Mouse (Mus musculus): ENCODE measurements around the gene Pex14. TPM values are rescaled to one million over a fixed set of nuclear protein-coding genes. Genes with fewer than 3 reads are reported as not detected.

The Pex14 gene
- polyA plus RNA-seq, 1 experiment from 2014 or later, result 64.3 TPM

GRCm38 (mm10) chr4:148941321-148941720, 158.4 kb downstream of the Pex14 start:
- Histone ChIP-seq H3K27me3 (replicated peaks; ENCODE audit: control insufficient read depth, insufficient read depth, low read length) (no peaks in the 10 kb centered on the region), H3K36me3 (ENCODE audit: control insufficient read depth, insufficient read depth, low read length) (no peaks in the 10 kb centered on the region), H3K27ac (ENCODE audit: low read length) (peak overlapping the region; percentile 38; the same call in 1 of the 2 replicates), H3K9ac (ENCODE audit: low read depth, low read length) (peak overlapping the region; percentile 59), H3K4me2 (ENCODE audit: low read depth, low read length) (peak overlapping the region; percentile 52), H3K4me3 (ENCODE audit: low read length) (0 out of 2 replicates have a peak overlapping the region, but pooled peaks have one; percentile 29), H3K4me1 (ENCODE audit: control insufficient read depth, insufficient read depth, low read length) (peaks cover 18% of the 10 kb centered on the region), H3K9me3 (ENCODE audit: control insufficient read depth, low read length) (no peaks in the 10 kb centered on the region)
- 44% methylated on average over 11 of the region's 11 CpGs for WGBS
- peak; percentile 8; the same call in 1 of the 2 replicates for ATAC-seq

DNA sequence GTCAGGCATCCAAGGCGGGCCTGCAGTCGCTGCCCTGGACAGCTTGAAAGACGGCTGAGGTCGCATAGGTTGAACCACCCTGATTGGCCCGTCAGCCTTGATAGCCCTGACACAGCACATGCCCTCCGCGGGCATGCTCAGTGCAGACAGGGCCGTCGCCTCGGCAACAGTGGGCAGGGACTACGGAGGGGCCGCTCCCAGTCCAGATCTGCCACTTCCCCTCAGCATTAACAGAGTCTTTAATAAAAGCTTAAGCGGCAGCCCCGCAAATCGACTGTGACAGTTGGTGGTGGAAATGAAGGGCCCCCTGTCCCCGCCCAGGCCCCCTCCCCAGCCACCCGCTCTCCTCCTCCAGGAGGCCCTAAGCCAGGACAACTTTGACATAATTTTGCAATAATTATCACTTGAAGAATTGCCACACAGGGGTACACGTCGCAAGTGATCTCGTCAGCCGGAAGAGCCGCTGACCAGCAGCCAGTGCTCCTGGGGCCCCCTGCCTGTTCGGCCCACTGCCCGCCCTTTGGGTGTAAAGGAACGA, 158.9 kb downstream of the Pex14 start:
- H3K9me3 ChIP-seq (ENCODE audit: control insufficient read depth, low read length), result no peaks in the 10 kb centered on the region
- peak overlapping the region; percentile 52 for H3K4me2 ChIP-seq (ENCODE audit: low read depth, low read length)
- peaks cover 20% of the 10 kb centered on the region for H3K4me1 ChIP-seq (ENCODE audit: control insufficient read depth, insufficient read depth, low read length)
- H3K36me3 ChIP-seq (ENCODE audit: control insufficient read depth, insufficient read depth, low read length), result no peaks in the 10 kb centered on the region
- peak overlapping the region; percentile 48 for H3K27ac ChIP-seq (ENCODE audit: low read length)
- WGBS, result 10% methylated on average over 25 of the region's 25 CpGs
- peak; percentile 95 for ATAC-seq
- H3K9ac ChIP-seq (ENCODE audit: low read depth, low read length), result peak overlapping the region; percentile 59
- no peaks in the 10 kb centered on the region for H3K27me3 ChIP-seq (replicated peaks; ENCODE audit: control insufficient read depth, insufficient read depth, low read length)
- peak overlapping the region; percentile 29 for H3K4me3 ChIP-seq (ENCODE audit: low read length)

GRCm38 (mm10) chr4:148938546-148938945, 161.1 kb downstream of the Pex14 start:
- Histone ChIP-seq H3K9me3 (ENCODE audit: control insufficient read depth, low read length) (no peaks in the 10 kb centered on the region), H3K4me1 (ENCODE audit: control insufficient read depth, insufficient read depth, low read length) (peaks cover 31% of the 10 kb centered on the region), H3K4me2 (ENCODE audit: low read depth, low read length) (no peak overlapping the region), H3K36me3 (ENCODE audit: control insufficient read depth, insufficient read depth, low read length) (no peaks in the 10 kb centered on the region), H3K9ac (ENCODE audit: low read depth, low read length) (no peak overlapping the region), H3K27me3 (replicated peaks; ENCODE audit: control insufficient read depth, insufficient read depth, low read length) (no peaks in the 10 kb centered on the region), H3K27ac (ENCODE audit: low read length) (no peak overlapping the region), H3K4me3 (ENCODE audit: low read length) (no peak overlapping the region)
- 89% methylated on average over 26 of the region's 26 CpGs for WGBS
- no peak for ATAC-seq

DNA sequence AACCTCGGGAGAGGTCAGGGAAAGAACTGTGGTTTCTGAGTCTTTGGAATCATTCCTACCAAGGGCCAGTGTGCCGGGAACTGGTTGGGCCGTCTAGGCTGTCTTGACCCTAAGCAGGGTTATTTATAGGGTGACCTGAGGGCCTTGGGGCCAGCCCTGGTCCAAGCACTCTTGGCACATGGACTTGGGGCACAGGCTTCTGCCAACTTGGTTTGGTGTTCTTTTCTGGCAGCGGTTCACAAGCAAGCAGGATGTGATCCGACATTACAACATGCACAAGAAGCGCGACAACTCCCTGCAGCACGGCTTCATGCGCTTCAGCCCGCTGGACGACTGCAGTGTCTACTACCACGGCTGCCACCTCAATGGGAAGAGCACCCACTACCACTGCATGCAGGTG, 162.9 kb downstream of the Pex14 start:
- H3K36me3 ChIP-seq (ENCODE audit: control insufficient read depth, insufficient read depth, low read length), result no peaks in the 10 kb centered on the region
- H3K9ac ChIP-seq (ENCODE audit: low read depth, low read length), result no peak overlapping the region
- H3K4me1 ChIP-seq (ENCODE audit: control insufficient read depth, insufficient read depth, low read length), result peaks cover 31% of the 10 kb centered on the region
- 79% methylated on average over 12 of the region's 12 CpGs for WGBS
- no peak for ATAC-seq
- no peaks in the 10 kb centered on the region for H3K27me3 ChIP-seq (replicated peaks; ENCODE audit: control insufficient read depth, insufficient read depth, low read length)
- peak overlapping the region; percentile 55; the same call in 1 of the 2 replicates for H3K27ac ChIP-seq (ENCODE audit: low read length)
- H3K9me3 ChIP-seq (ENCODE audit: control insufficient read depth, low read length), result no peaks in the 10 kb centered on the region
- H3K4me3 ChIP-seq (ENCODE audit: low read length), result no peak overlapping the region
- H3K4me2 ChIP-seq (ENCODE audit: low read depth, low read length), result no peak overlapping the region

DNA sequence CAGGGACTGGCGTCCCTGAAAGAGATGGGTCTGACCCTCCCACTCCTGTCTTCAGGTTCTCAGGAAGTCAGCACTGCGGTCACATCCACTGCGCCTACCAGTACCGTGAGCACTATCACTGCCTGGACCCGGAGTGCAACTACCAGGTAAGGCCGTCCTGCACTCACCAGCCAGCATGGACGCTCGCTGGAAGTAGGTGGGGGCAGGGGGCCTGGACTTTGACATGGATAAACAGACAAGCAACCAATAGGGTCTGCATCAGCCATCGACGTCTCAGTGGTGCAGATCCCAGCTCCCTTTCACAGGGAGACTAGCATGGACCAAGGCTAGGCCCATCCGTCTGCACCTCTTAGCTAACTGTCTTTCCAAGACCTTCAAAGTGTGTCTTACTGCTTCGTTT, 163.6 kb downstream of the Pex14 start:
- peaks cover 28% of the 10 kb centered on the region for H3K4me1 ChIP-seq (ENCODE audit: control insufficient read depth, insufficient read depth, low read length)
- no peaks in the 10 kb centered on the region for H3K27me3 ChIP-seq (replicated peaks; ENCODE audit: control insufficient read depth, insufficient read depth, low read length)
- H3K4me3 ChIP-seq (ENCODE audit: low read length), result no peak overlapping the region
- H3K4me2 ChIP-seq (ENCODE audit: low read depth, low read length), result no peak overlapping the region
- H3K9ac ChIP-seq (ENCODE audit: low read depth, low read length), result peak overlapping the region; percentile 39; the same call in 1 of the 2 replicates
- no peaks in the 10 kb centered on the region for H3K36me3 ChIP-seq (ENCODE audit: control insufficient read depth, insufficient read depth, low read length)
- no peaks in the 10 kb centered on the region for H3K9me3 ChIP-seq (ENCODE audit: control insufficient read depth, low read length)
- no peak for ATAC-seq
- WGBS, result 73% methylated on average over 12 of the region's 12 CpGs
- H3K27ac ChIP-seq (ENCODE audit: low read length), result peak overlapping the region; percentile 81; the same call in 1 of the 2 replicates

GRCm38 (mm10) chr4:148935211-148935610, 164.5 kb downstream of the Pex14 start:
- H3K4me2 ChIP-seq (ENCODE audit: low read depth, low read length), result no peak overlapping the region
- ATAC-seq, result peak; percentile 73
- H3K4me1 ChIP-seq (ENCODE audit: control insufficient read depth, insufficient read depth, low read length), result peaks cover 19% of the 10 kb centered on the region
- H3K27me3 ChIP-seq (replicated peaks; ENCODE audit: control insufficient read depth, insufficient read depth, low read length), result no peaks in the 10 kb centered on the region
- H3K9me3 ChIP-seq (ENCODE audit: control insufficient read depth, low read length), result no peaks in the 10 kb centered on the region
- no peaks in the 10 kb centered on the region for H3K36me3 ChIP-seq (ENCODE audit: control insufficient read depth, insufficient read depth, low read length)
- 16% methylated on average over 13 of the region's 13 CpGs for WGBS
- peak overlapping the region; percentile 81 for H3K27ac ChIP-seq (ENCODE audit: low read length)
- peak overlapping the region; percentile 39; the same call in 1 of the 2 replicates for H3K9ac ChIP-seq (ENCODE audit: low read depth, low read length)
- H3K4me3 ChIP-seq (ENCODE audit: low read length), result no peak overlapping the region

GRCm38 (mm10) chr4:148933109-148933508, 166.6 kb downstream of the Pex14 start:
- WGBS, result 82% methylated on average over 13 of the region's 13 CpGs
- no peak for ATAC-seq
- H3K4me2 ChIP-seq (ENCODE audit: low read depth, low read length), result no peak overlapping the region
- no peak overlapping the region for H3K4me3 ChIP-seq (ENCODE audit: low read length)
- no peaks in the 10 kb centered on the region for H3K27me3 ChIP-seq (replicated peaks; ENCODE audit: control insufficient read depth, insufficient read depth, low read length)
- H3K9me3 ChIP-seq (ENCODE audit: control insufficient read depth, low read length), result no peaks in the 10 kb centered on the region
- no peak overlapping the region for H3K27ac ChIP-seq (ENCODE audit: low read length)
- no peak overlapping the region for H3K9ac ChIP-seq (ENCODE audit: low read depth, low read length)
- H3K36me3 ChIP-seq (ENCODE audit: control insufficient read depth, insufficient read depth, low read length), result no peaks in the 10 kb centered on the region
- peaks cover 14% of the 10 kb centered on the region for H3K4me1 ChIP-seq (ENCODE audit: control insufficient read depth, insufficient read depth, low read length)

- 59% methylated on average over 9 of the region's 9 CpGs for WGBS
- no peak overlapping the region for H3K4me2 ChIP-seq (ENCODE audit: low read depth, low read length)
- H3K9ac ChIP-seq (ENCODE audit: low read depth, low read length), result peak overlapping the region; percentile 27; the same call in 1 of the 2 replicates
- no peak for ATAC-seq
- no peaks in the 10 kb centered on the region for H3K36me3 ChIP-seq (ENCODE audit: control insufficient read depth, insufficient read depth, low read length)
- no peaks in the 10 kb centered on the region for H3K9me3 ChIP-seq (ENCODE audit: control insufficient read depth, low read length)
- peak overlapping the region; percentile 34 for H3K27ac ChIP-seq (ENCODE audit: low read length)
- H3K4me1 ChIP-seq (ENCODE audit: control insufficient read depth, insufficient read depth, low read length), result peaks cover 27% of the 10 kb centered on the region
- H3K4me3 ChIP-seq (ENCODE audit: low read length), result no peak overlapping the region
- H3K27me3 ChIP-seq (replicated peaks; ENCODE audit: control insufficient read depth, insufficient read depth, low read length), result no peaks in the 10 kb centered on the region
Observed at GRCm38 (mm10) chr4:148930721-148931229, 168.9 kb downstream of the Pex14 start.

DNA sequence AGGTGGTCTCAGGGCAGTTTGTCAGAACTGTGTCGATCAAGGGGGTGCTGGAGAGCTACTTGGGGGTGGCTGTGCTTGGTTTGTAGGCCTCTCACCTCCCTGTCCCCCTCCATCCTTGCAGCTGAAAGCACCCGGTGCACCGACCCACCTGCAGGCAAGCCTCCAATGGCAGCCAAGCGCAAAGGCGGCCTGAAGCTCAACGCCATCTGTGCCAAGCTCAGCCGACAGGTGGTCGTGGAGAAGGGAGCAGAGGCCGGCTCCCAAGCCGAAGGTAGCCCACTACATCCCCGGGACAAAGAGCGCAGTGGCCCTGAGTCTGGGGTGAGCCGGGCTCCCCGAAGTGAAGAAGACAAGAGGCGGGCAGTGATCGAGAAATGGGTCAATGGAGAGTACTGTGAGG, 170.8 kb downstream of the Pex14 start:
- peaks cover 29% of the 10 kb centered on the region for H3K4me1 ChIP-seq (ENCODE audit: control insufficient read depth, insufficient read depth, low read length)
- no peak overlapping the region for H3K9ac ChIP-seq (ENCODE audit: low read depth, low read length)
- H3K27ac ChIP-seq (ENCODE audit: low read length), result no peak overlapping the region
- WGBS, result 88% methylated on average over 16 of the region's 16 CpGs
- no peaks in the 10 kb centered on the region for H3K36me3 ChIP-seq (ENCODE audit: control insufficient read depth, insufficient read depth, low read length)
- no peak overlapping the region for H3K4me3 ChIP-seq (ENCODE audit: low read length)
- no peak overlapping the region for H3K4me2 ChIP-seq (ENCODE audit: low read depth, low read length)
- no peak for ATAC-seq
- no peaks in the 10 kb centered on the region for H3K9me3 ChIP-seq (ENCODE audit: control insufficient read depth, low read length)
- H3K27me3 ChIP-seq (replicated peaks; ENCODE audit: control insufficient read depth, insufficient read depth, low read length), result no peaks in the 10 kb centered on the region

All from intestine, embryonic 16.5 days (tissue).